ENCODE assay signal across 9 mouse cellular contexts in the genomic region with DNA sequence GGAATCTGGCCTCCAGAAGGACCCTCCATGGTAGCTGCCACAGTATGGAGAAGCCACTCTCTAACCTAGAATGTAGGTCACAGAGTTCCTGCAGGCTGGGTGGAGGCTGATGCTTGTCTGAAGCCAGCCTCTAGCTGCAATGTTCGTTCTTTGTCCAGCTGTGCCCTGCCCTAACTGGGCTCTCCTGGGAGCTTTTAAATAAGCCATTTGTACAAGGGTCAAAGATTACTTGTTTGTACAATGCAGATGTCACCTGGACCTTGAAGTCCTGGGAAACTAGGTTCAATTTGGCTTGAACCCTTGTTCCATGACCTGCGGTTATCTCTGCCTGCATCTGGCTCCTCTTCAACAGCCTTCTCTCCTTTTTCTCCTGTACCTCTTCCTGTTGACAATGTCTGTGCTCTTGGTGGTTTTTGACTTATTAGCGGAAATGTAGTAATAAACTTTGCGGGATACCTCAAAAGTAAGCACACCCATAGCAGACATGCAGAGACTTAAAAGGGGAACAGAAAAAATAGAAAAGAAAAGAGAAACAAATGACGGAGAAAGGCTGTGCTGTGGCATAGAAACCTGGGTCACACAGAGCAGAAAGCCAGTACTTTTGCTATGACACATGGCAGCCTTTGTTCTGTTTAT.
DNase-seq lines count a peak whose midpoint lies in the region; ATAC-seq lines count a peak whose summit lies in the region.
"Had no signal": no experiment of that assay in that cellular context is flagged by ENCODE, and none has a peak within 500 bp of the region (broad histone marks: within the 10 kb centered on the region; RNA-seq: fewer than 3 reads in every experiment).

No protein-coding gene starts in this region.

- 70% methylated on average over 5 of the region's 5 CpGs for WGBS in kidney, embryonic 15.5 days
- WGBS in liver, embryonic 13.5 days (ENCODE audit: insufficient replicate concordance), result 30% methylated on average over 5 of the region's 5 CpGs

- no peak overlapping the region for H3K4me3 ChIP-seq in kidney, embryonic 15.5 days (replicated peaks)
- H3K4me3 ChIP-seq in liver, embryonic 13.5 days (replicated peaks), result no peak overlapping the region
- H3K4me3 ChIP-seq: erythroblast, embryonic 14.5 days had no signal

- H3K27me3 ChIP-seq in kidney, embryonic 15.5 days, result no peaks in the 10 kb centered on the region
- H3K27me3 ChIP-seq in liver, embryonic 13.5 days, result no peaks in the 10 kb centered on the region

- no peak overlapping the region for H3K4me2 ChIP-seq in kidney, embryonic 15.5 days
- H3K4me2 ChIP-seq in liver, embryonic 13.5 days, result no peak overlapping the region

- no peak overlapping the region for H3K27ac ChIP-seq in kidney, embryonic 15.5 days
- H3K27ac ChIP-seq in liver, embryonic 13.5 days, result 0 out of 2 replicates have a peak overlapping the region, but pooled peaks have one; percentile 9

- H3K9me3 ChIP-seq in kidney, embryonic 15.5 days (replicated peaks), result no peaks in the 10 kb centered on the region
- H3K9me3 ChIP-seq in liver, embryonic 13.5 days (replicated peaks), result no peaks in the 10 kb centered on the region

- DNase-seq in kidney, adult 18-20 months, result peak; percentile 23
- peak; percentile 42 for DNase-seq in adipocyte (ENCODE audit: low spot score)
- DNase-seq in liver, embryonic 13.5 days, result peak; percentile 2
- DNase-seq in thymus, postnatal 10 days (ENCODE audit: low spot score in 2 of 2), result peak; percentile 43 to 55
- no peak for DNase-seq in testis, postnatal 14 days (ENCODE audit: low spot score)
- DNase-seq in cerebellum, postnatal 36 days, result no peak

- no peak overlapping the region for H3K9ac ChIP-seq in kidney, embryonic 15.5 days
- no peak overlapping the region for H3K9ac ChIP-seq in liver, embryonic 13.5 days

- H3K36me3 ChIP-seq in kidney, embryonic 15.5 days, result no peaks in the 10 kb centered on the region
- no peaks in the 10 kb centered on the region for H3K36me3 ChIP-seq in liver, embryonic 13.5 days

- no peak for ATAC-seq in kidney, embryonic 15.5 days (replicated peaks; ENCODE audit: low FRiP score)
- peak; percentile 45; the same call in 1 of the 2 replicates for ATAC-seq in liver, embryonic 13.5 days (ENCODE audit: low read depth)
- no peak for ATAC-seq in erythroblast, adult 5-6 weeks (replicated peaks; ENCODE audit: low FRiP score, poor library complexity, severe bottlenecking)

- H3K4me1 ChIP-seq in kidney, embryonic 15.5 days, result peaks cover 3% of the 10 kb centered on the region; the same call in 1 of the 2 replicates
- peaks cover 47% of the 10 kb centered on the region for H3K4me1 ChIP-seq in liver, embryonic 13.5 days (replicated peaks)

Comparison
In these comparisons a context has a peak if more than half of its experiments do, and no peak if none do; other contexts are left out.
1. DNase-seq: peak in kidney, adult 18-20 months (single experiment), adipocyte (single experiment), liver, embryonic 13.5 days (single experiment) and thymus, postnatal 10 days (2 of 2); none in testis, postnatal 14 days (single experiment) and cerebellum, postnatal 36 days (0 of 2).